Mouse (Mus musculus): ENCODE measurements around the gene Vps45.

DNA sequence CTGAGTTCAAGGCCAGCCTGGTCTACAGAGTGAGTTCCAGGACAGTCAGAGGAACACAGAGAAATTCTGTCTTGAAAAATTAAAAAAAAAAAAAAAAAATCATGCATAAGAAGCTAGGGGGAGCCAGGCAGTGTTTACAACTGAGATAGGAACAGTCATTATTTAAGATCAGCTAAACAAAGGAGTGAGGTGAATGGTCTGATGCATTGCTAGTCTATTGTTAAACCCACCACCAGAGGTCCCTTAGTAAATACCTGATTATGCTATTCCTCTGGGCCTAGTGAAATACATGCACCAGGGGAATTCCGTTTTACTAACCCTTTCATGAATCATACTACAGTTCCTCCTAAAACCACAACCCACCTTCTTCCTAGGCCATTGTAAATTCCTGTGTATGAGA, 11.3 kb upstream of the Vps45 start:
- TF ChIP-seq CTCF (IDR thresholded peaks at IDR 0.05; ENCODE audit: insufficient read depth, low read length) = no peak
- no peak for TF ChIP-seq POLR2A (IDR thresholded peaks at IDR 0.05; ENCODE audit: borderline replicate concordance, extremely low read depth, low read depth, low read length)

All from lung, adult 2 months (tissue).